Mouse (Mus musculus) heart, adult 2 months (tissue): ENCODE results near the gene Gm14685. TPM values are rescaled to one million over a fixed set of nuclear protein-coding genes. Genes with fewer than 3 reads are reported as not detected.
"Not testable (repeated sequence)": the region's sequence is repeated elsewhere in the genome, so short reads cannot be mapped to it uniquely, and the experiment has no call there.

ENCODE experiments used
- DNase-seq, 2 experiments: peaks; one replicate each; pipeline ENCODE4 v3.0.0; 2021
- H3K27ac ChIP-seq: fragments of 200-600 bp; 2 replicates; pipeline ENCODE4 v1.8.1; 2022
- H3K27me3 ChIP-seq: fragments of 200-500 bp; 2 replicates; pipeline ENCODE4 v1.6.1; 2012; ENCODE audit warnings: mild to moderate bottlenecking, low read length, inconsistent platforms, mixed read lengths; ENCODE audit not compliant: control insufficient read depth, insufficient read depth
- H3K36me3 ChIP-seq: fragments of 200-500 bp; 2 replicates; pipeline ENCODE4 v1.6.1; 2012; ENCODE audit warnings: low read length, inconsistent platforms; ENCODE audit not compliant: control insufficient read depth, insufficient read depth
- H3K4me1 ChIP-seq: fragments of 200-500 bp; 2 replicates; pipeline ENCODE4 v1.6.1; 2011; ENCODE audit warnings: low read length; ENCODE audit not compliant: control insufficient read depth, insufficient read depth
- H3K4me3 ChIP-seq: fragments of 200-600 bp; 2 replicates; pipeline ENCODE4 v1.8.1; 2022
- H3K79me2 ChIP-seq: fragments of 200-500 bp; replicated peaks from 2 replicates; pipeline ENCODE4 v1.6.1; 2012; ENCODE audit warnings: mild to moderate bottlenecking, inconsistent platforms, low read length, moderate library complexity, mixed read lengths; ENCODE audit not compliant: control insufficient read depth, insufficient read depth
- H3K9ac ChIP-seq: fragments of 200-500 bp; 2 replicates; pipeline ENCODE4 v1.6.1; 2012; ENCODE audit warnings: low read depth, mild to moderate bottlenecking, control low read depth, inconsistent platforms, low read length, mixed read lengths
- WGBS: fragments of 180-500 bp; shearing (Covaris S2); methylation state at CpG from one replicate; pipeline ENCODE4 v1.1.7; 2018; 5-methylcytosine and 5-hydroxymethylcytosine counted together
- intact Hi-C: fragments of 180-260 bp; cut with DNase I; formaldehyde crosslinking; loops from one replicate; pipeline ENCODE4 v1.15.1; 2025
- long read RNA-seq: library from polyadenylated mRNA; stranded (forward); transcript quantifications from one replicate; pipeline ENCODE4 v2.0.0, GENCODE M21; 2021
- polyA plus RNA-seq: library from polyadenylated mRNA; depleted of rRNA; stranded (reverse); fragments of >200 nt; gene quantifications from 2 replicates; pipeline ENCODE4 v1.2.3, GENCODE M21; 2012; rRNA removed
- total RNA-seq, 2 experiments: library from RNA; stranded (reverse); gene quantifications; 2 replicates each; pipeline ENCODE4 v1.2.3; 2021

Gm14685 gene
- total RNA-seq (not detected), polyA plus RNA-seq (0.08 TPM in 1 of 2 replicates, not detected in the other)
- long read RNA-seq = 0 reads

- intact Hi-C loops, H3K9ac ChIP-seq, H3K27me3 ChIP-seq, H3K4me1 ChIP-seq, H3K4me3 ChIP-seq, DNase-seq, H3K36me3 ChIP-seq, H3K79me2 ChIP-seq, H3K27ac ChIP-seq: not testable (repeated sequence)
- no CpG with 5 or more reads among the region's 7 CpGs for WGBS
These were observed at the start of gene Gm14685 for GRCm38 (mm10) chrX:73116747-73117146. Gm14685 (plus strand) TSS chrX:73117047.

DNA sequence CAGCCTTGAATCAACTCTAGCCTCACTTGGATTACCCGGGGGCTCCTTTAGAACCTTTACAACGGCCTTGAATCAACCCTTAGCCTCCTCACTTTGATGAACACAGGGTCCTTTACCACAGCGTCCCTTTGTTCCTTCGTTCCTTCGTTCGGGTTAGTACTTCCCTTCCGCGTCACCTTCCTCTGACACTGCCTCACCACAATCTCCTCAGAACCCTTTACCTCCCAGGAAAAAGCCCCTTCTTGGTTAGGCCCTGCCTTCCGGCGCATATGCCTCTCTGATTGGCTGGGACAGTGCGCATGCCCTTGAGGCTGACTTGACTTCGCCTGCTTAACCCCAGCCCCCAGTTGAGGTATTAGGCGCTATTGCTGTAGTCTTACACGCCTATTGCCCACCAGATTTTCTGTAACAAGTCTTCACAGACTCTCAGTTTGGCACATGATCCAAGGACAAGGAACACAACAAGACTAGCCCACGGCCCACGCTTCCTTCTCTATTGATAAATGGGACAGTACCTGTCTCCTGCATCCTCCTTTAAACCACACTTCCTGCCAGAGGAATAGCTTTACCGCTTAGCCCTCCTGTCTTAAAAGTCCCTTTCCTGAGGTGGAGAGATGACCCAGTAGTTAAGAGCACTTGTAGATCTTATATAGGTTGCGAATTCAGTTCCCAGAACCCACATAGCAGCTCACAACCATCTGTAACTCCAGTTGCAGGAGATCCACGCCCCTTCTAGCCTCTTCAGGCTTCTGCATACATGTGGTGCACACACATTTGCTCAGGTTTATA, 34.4 kb upstream of the Gm14685 start, which contains the start of gene Xlr4a:
Xlr4a (minus strand) TSS at position 212 of the 789 bp plus-strand sequence.
- intact Hi-C loops, H3K27me3 ChIP-seq, H3K9ac ChIP-seq, H3K79me2 ChIP-seq, H3K4me1 ChIP-seq, H3K4me3 ChIP-seq, H3K27ac ChIP-seq, DNase-seq, H3K36me3 ChIP-seq: not testable (repeated sequence)
- WGBS = 75% methylated on average over 19 of the region's 19 CpGs

DNA sequence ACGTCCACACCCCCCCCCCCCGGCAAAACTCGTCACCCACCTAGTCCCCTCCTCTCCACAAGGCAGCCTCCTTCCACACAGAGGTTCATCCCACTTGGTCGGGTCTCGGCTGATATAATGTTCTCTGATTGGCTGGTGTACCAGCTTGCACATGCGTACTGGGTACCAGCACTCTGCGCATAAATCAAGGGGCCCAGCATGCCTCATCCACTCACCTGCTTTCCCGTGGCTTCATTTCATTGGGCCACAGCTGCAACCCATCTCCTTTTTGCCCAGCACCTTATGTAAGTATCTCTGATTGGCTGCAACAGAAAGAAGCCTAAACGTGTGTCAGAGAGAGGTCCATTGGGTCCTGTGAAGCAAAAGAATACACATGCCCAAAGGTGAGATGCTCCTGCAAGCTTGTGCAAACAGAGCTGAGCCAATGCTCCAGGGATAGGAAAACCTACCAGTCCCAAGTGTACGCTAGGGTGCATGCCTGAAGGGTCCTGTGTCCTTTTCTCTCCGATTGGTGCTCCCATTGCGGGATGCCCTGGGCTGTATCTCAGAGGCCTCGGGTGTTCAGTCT, 19.8 kb upstream of the Gm14685 start, which contains the start of gene Xlr3a:
Xlr3a (minus strand) TSS at position 155 of the 568 bp plus-strand sequence.
- H3K4me1 ChIP-seq, H3K27me3 ChIP-seq, H3K36me3 ChIP-seq, H3K4me3 ChIP-seq, intact Hi-C loops, H3K9ac ChIP-seq, DNase-seq, H3K79me2 ChIP-seq, H3K27ac ChIP-seq: not testable (repeated sequence)
- WGBS = 65% methylated on average over 13 of the region's 13 CpGs

DNA sequence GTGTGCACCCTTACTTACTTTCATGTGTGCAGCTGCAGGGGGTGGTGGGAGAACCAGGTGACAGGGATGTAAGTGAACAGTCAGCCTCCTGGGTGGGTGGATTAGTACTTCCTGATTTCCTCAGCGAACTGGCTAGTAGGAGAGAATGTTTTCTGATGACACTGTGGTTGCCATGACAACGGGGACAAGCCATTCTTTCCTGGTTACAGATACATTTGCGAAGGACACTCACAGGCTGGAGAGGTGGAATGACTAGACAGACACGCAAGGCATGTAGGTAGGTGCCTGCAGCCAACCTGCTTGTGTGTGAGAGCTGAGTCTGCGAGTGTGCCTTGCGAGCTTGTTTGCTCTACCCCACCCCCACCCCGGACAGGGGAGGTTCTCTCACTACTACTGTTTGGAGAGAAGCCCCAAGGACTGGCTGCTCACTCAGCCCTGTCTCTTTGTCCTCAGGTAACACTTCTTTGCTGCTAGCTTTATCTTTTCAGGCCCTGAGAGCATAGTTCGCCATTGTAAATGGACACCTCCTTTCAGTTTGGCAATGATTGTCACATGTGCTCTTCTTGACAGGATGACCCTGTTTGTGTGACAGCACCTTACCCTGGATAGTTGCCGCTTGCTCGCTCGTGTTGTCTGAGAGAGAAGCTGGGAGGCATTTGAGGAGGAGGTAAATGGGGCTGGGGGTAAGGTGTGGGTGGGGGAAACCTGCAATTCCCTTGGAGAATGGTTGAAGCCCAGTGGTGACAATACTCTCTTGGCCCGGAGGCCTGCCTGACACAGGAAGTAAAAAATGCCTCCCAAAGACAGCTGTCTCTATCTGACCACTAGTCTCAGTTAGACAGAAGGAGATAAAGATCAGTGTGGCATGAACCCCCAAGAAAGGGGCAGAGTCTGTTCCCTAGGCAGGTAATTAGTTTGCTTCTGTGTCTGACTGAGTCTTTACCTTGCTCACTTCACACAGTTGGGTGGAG, 6.3 kb downstream of the Gm14685 start:
- H3K27ac ChIP-seq, H3K36me3 ChIP-seq, H3K4me1 ChIP-seq, H3K27me3 ChIP-seq, intact Hi-C loops, H3K79me2 ChIP-seq, H3K4me3 ChIP-seq, DNase-seq, H3K9ac ChIP-seq: not testable (repeated sequence)
- no CpG with 5 or more reads among the region's 12 CpGs for WGBS

DNA sequence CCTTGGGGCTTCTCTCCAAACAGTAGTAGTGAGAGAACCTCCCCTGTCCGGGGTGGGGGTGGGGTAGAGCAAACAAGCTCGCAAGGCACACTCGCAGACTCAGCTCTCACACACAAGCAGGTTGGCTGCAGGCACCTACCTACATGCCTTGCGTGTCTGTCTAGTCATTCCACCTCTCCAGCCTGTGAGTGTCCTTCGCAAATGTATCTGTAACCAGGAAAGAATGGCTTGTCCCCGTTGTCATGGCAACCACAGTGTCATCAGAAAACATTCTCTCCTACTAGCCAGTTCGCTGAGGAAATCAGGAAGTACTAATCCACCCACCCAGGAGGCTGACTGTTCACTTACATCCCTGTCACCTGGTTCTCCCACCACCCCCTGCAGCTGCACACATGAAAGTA, 26.4 kb downstream of the Gm14685 start:
- H3K36me3 ChIP-seq, H3K4me1 ChIP-seq, H3K27me3 ChIP-seq, DNase-seq, H3K79me2 ChIP-seq, intact Hi-C loops, H3K9ac ChIP-seq, H3K27ac ChIP-seq, H3K4me3 ChIP-seq: not testable (repeated sequence)
- WGBS = no CpG with 5 or more reads among the region's 7 CpGs

DNA sequence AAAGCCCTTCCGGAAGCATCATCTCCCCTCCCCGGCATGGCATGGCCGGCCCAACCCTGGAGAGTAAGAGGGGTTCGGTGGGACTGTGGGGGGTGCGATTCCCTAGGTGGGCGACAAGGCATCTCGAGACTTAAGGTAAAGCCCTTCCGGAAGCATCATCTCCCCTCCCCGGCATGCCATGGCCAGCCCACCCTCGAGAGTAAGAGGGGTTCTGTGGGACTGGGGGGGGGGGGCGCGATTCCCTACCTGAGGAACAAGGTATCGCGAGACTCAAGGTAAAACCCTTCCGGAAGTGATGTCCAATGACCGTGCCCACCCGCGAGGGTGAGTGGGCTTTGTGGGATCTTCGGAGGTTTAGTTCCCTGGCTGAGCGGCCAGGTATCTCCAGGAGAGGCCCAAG, 31.6 kb downstream of the Gm14685 start, which contains the start of gene Xlr5b:
Xlr5b (plus strand) TSS at position 301 of the 400 bp plus-strand sequence.
- H3K27ac ChIP-seq, H3K36me3 ChIP-seq, H3K79me2 ChIP-seq, H3K4me3 ChIP-seq, intact Hi-C loops, H3K27me3 ChIP-seq, DNase-seq, H3K4me1 ChIP-seq, H3K9ac ChIP-seq: not testable (repeated sequence)
- WGBS = no CpG with 5 or more reads among the region's 20 CpGs

DNA sequence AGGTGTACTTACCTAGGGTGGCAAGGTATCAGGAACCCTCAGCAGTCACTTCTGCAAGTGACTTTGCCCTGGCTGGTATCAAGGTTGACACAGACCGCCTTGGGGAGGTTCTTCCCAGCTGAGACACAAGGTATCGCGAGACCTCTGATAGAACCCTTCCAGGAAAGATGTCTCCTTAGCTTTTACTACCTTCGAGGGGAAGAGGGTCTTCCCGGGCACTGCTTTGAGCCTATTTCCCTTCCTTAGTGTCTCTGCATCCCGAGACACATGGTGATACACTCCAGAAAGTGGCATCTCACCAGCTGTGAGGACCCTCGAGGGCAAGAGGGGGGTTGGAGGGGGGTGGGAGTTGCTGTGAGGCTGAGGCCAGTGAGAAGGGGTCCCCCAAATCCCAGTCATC, 32.5 kb downstream of the Gm14685 start, which contains the start of gene DXBay18:
DXBay18 (minus strand) TSS at position 101 of the 400 bp plus-strand sequence.
- H3K79me2 ChIP-seq, H3K4me3 ChIP-seq, intact Hi-C loops, H3K27ac ChIP-seq, H3K9ac ChIP-seq, H3K27me3 ChIP-seq, DNase-seq, H3K36me3 ChIP-seq, H3K4me1 ChIP-seq: not testable (repeated sequence)
- WGBS = no CpG with 5 or more reads among the region's 7 CpGs

DNA sequence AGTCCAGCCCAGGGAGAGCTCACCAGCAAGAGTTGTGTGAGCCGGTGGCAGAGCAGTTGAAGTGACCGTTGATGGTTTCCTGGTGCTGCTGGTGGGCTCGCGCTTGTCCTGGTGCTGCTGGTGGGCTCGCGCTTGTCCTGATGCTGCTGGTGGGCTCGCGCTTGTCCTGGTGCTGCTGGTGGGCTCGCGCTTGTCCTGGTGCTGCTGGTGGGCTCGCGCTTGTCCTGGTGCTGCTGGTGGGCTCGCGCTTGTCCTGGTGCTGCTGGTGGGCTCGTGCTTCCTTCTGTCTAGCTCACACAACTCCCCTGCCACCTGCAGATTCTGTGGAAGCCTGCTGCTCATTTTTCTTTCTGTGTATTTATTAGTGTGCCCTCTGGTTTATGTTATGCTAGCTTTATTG, 60.0 kb downstream of the Gm14685 start, which contains the start of gene Spin2d:
Spin2d (minus strand) TSS at position 101 of the 400 bp plus-strand sequence.
- 63% methylated on average over 5 of the region's 15 CpGs for WGBS
- H3K9ac ChIP-seq, H3K27ac ChIP-seq, DNase-seq, H3K79me2 ChIP-seq, H3K36me3 ChIP-seq, intact Hi-C loops, H3K4me3 ChIP-seq, H3K4me1 ChIP-seq, H3K27me3 ChIP-seq: not testable (repeated sequence)
